Mouse (Mus musculus): ENCODE measurements around the gene Scarb1.

Scarb1 gene

GRCm38 (mm10) chr5:125240124-125240781, 100.6 kb downstream of the Scarb1 start:
- DNase-seq (ENCODE audit: low read depth, low spot score): no peak

GRCm38 (mm10) chr5:125235874-125236273, 105.0 kb downstream of the Scarb1 start:
- no peak for DNase-seq (ENCODE audit: low read depth, low spot score)

- no peak for DNase-seq (ENCODE audit: low read depth, low spot score)
Observed at GRCm38 (mm10) chr5:125235398-125235797, 105.5 kb downstream of the Scarb1 start.

- no peak for DNase-seq (ENCODE audit: low read depth, low spot score)
Observed at GRCm38 (mm10) chr5:125234399-125234798, 106.5 kb downstream of the Scarb1 start.

- DNase-seq (ENCODE audit: low read depth, low spot score): no peak
Observed at GRCm38 (mm10) chr5:125233478-125233877, 107.4 kb downstream of the Scarb1 start.

- DNase-seq (ENCODE audit: low read depth, low spot score): no peak
Observed at GRCm38 (mm10) chr5:125232443-125232979, 108.4 kb downstream of the Scarb1 start.

- no peak for DNase-seq (ENCODE audit: low read depth, low spot score)
Observed at GRCm38 (mm10) chr5:125230463-125230862, 110.4 kb downstream of the Scarb1 start.

- DNase-seq (ENCODE audit: low read depth, low spot score): no peak
Observed at GRCm38 (mm10) chr5:125229097-125229496, 111.8 kb downstream of the Scarb1 start.

- DNase-seq (ENCODE audit: low read depth, low spot score): no peak
Observed at GRCm38 (mm10) chr5:125227699-125228098, 113.2 kb downstream of the Scarb1 start.
